Mouse (Mus musculus) cerebellum, adult 9-11 months (tissue): ENCODE data around the gene Islr2.
A peak's percentile ranks its signal among the peaks of the same experiment; 100 is the strongest.
"Not testable (repeated sequence)": the region's sequence is repeated elsewhere in the genome, so short reads cannot be mapped to it uniquely, and the experiment has no call there.

Source experiments
- DNase-seq: peaks from one replicate; pipeline ENCODE4 v3.0.0; 2022

The Islr2 gene

DNA sequence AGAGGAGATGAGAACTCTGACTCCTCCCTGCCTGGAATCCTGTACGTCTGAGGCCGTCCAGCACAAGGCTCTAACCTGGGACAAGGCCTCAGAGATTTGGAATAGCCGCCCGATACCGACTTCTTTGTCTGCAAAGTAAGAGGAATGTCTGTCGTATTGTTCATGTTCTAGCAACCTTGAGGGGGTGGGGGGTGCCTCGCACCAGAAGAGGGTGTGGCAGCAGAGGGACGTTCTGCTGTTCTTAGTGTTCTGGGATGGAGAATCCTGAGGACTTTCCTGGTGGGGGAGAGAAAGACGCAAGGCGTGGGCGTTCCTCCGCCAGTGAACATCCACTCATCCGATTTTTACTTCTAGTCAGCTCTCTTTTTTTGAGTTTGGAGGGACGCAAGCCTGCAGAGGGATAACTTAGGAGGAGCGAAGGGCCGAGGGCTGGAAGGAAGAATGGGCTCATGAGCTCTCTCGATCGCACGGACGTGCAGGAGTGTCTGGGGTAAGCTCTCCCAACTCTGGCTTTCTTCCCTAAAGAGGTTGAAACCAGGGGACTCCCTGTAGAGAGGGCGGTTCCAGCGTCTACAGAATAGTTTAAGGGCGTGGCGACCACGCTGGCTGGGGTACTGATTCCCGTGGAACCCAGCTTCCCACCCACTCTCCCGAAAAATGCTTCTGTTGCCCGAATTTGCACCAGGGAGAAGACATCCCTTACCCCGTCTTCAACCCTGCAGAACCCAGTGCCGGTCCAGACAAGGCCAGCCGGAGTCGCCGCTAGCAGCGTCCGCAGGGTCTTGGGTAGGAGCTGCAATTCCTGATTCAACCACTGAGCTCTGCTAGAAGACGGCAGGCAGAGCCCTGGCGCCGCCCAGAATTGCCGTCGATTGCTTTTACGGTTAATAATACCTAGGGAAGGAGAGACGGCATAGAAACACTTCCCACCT lies at the start of gene Islr2, which contains the start of gene Islr:
Islr2 (minus strand) TSS at position 804 of the 932 bp plus-strand sequence.
Islr (minus strand) TSS at position 791 of the 932 bp plus-strand sequence.
- DNase-seq = peak; percentile 25

DNA sequence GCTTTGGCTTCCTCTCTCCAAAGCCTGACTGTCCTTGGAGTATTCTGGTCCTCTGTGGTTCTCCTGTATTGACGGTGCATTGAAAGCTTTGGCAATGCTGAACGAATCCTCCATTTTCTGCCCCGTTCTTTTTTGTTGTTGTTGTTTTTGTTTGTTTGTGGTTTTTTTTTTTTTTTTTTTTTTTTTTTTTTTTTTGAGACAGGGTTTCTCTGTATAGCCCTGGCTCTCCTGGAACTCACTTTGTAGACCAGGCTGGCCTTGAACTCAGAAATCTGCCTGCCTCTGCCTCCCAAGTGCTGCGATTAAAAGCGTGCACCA lies 49.6 kb upstream of the Islr2 start:
- DNase-seq = not testable (repeated sequence)

DNA sequence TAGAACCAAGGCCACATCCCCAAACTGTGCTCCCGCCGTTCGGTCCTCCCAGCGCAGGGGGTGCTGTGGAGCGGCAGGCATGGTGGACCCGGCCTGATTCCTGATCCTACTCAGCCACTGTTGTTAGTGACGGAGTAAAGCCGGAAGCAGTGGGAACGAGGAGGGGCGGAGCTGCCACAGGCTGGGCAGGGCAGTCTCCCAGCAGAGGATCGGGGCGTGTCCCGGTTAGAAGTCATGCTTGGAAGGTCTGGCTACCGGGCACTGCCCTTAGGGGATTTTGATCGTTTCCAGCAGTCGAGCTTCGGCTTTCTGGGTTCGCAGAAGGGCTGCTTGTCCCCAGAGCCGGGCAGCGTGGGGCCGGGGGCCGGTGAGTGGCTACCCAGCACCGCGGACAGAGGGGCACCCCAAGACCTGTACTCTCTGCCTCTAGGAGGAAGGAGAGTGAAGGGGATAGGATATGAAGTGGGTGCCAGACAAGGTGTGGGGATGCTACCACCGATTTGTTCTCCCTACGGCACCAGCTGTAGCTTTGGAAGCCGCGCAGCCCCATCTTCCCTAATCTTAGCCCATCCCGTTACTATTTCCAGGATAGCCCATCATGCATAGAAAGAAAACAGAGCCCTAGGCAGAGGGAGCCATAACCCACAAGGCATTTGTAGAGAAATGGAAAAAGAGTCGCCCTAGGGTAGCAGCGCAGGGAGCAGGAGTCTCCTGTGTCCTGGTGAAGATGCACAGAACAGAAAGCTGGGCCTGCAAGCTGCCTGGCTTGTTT lies 49.1 kb upstream of the Islr2 start, which contains the start of gene Stoml1:
Stoml1 (plus strand) TSS at position 132 of the 772 bp plus-strand sequence.
- peak; percentile 93 for DNase-seq

DNA sequence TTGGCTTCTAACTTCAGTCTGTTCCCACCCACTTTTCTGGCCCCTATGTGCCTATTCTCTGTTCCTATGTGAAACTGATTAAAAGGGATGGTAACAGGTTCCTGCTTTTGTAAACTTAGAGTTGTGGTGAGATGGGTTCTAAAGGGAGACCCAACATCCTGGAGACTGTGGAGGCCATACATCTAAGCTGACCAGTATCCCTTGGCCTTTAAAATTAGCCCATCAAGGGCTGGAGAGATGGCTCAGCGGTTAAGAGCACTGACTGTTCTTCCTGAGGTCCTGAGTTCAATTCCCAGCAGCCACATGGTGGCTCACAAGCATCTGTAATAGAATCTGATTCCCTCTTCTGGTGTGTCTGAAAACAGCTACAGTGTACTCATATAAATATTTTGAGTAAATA lies 46.6 kb upstream of the Islr2 start:
- not testable (repeated sequence) for DNase-seq

DNA sequence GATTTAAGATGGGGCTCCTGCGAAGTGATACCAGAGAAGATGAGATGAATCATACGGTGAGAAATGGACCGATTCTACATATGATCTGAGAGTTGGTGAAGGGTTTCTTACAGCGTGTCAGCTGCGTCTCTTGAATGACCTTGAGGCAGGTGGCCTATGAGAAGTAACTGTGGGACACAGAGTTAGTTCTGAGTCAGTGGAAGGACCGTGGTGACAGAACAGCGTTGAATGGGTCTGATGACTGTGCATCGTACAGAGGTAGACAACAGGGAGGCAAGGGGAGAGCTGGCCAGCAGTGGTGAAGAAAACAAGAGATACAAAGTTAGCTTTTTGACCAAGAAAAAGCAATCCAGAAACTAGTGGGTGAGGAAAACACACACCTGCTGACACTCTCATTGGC lies 46.2 kb upstream of the Islr2 start:
- no peak for DNase-seq

DNA sequence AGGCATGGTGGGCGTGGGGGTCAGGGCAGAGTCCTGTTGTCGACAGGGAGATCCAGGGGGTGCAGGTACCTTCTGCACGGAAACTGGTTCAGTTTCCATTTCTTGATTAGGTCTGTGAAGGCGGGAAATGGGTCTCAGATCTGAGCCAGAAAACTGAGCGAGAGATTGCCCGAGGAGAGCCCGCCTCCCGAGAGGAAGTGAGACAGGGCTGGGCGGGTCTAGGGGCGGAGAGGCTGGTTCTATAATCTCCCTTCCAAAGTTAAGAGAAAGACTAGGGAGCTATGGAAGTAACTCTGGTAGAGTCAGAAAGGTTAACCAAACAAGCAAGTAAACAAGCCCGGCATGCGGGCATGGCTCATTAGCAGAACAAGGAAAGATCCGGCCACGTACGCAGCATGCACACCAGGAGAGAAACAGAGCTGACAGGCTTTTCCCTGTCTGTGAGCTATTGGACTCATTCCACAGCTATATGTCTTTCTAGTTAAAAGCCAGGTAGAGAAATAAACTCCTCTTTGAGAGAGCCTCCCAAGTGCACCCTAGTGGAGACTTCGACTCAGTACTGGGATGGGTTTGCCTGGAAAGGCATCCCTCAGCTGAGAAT lies 45.6 kb upstream of the Islr2 start, which contains the start of gene Pml:
Pml (minus strand) TSS at position 195 of the 601 bp plus-strand sequence.
- DNase-seq = peak; percentile 66

DNA sequence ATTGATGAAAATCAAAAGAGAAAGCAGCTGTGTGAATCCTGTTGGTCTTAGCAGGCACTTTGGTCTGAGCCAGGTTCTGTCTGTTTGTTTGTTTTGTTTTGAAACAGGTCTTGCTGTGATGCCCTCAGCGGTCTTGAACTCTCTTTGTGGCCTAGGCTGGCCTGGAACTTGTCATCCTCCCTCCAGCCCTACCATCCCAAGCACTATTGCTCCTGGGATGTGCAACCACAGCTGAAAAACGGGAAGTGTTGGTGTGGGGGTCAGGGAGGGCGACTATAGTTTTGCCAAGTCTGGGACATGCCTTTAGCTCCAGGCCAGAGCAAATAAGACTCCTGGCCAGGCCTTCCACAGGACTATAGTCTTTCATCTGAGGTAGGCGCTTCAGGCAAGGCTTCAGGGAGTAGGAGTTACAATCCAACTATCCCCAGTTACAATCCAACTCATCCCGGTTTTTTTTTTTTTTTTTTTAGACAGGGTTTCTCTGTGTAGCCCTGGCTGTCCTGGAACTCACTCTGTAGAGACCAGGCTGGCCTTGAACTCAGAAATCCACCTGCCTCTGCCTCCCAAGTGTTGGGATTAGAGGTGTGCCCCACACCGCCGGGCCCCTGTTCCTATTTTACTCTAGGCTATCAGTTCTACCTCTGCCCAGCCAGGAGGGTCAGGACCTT lies 44.8 kb upstream of the Islr2 start:
- DNase-seq = no peak

DNA sequence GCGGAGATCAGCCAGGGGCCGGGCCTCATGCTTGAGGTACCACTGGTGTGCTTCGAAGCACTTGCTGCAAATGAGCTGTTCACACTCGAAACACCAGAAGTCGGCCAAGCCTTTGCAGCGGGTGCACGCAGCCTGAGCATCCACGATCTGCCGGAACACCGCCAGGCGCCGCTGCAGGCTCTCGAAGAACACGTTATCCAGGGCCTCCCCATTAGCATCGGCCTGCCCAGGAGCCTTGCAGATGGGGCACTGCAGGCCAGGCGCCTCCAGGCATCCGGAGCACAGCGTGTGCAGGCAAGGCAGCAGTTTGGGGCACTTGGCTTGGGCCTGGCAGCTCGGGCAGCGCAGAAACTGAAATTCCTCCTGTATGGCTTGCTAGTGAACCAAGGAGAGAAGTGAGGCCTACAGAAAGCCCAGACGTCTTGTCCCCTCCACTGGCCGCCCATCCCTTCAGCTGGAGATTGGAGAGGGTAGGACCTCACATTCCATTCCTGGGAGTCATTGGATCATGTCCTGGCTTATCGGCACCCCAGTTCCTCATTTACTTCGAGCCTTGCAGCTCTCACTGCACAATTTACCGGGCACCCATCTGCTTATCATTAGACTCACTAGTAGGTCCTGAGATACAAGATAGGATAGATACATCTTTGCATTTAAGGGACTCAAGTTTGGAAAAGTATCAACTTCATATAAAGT lies 43.1 kb upstream of the Islr2 start:
- peak; percentile 78 for DNase-seq

DNA sequence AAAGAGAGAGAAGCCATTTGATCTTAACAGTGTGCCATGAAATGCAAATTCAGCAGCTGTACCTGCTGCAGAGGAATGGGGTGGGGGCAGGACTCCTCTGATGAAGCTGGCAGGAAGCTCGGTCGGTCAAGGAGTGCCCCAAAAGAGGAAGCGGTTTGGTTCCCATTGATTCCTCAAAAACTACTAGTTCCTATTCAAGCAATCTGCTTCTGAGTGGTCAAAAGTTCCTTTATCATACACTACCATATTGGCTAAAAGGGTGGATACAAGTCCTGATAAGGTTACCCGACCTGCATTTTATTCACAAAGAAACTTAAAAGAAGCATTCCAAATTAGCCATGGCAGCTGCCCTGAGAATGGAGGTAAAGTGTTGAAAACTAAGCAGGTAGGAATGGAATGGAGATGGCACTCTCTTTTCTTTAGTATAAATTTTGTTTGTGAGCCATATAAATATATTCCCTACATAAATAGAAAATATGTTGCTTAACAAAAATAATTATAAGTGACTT lies 42.0 kb upstream of the Islr2 start:
- no peak for DNase-seq

DNA sequence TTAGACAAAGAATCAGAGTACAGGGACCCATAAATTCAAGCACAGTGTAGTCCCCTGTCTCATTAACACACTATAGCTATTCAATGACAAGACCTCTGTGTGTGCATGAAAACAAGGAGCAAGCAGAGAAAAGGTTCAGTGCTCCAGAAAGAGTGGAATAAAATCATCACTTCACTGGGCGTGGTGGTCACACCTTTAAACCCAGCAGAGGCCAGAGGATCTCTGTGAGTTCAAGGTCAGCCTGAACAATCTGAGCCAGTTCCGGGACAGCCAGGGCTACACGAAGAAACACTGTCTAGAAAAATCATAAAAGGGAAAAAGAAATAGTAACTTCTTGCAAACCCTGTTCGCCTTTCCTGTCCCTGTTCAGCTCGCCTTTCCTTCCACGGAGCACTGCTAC lies 39.6 kb upstream of the Islr2 start:
- no peak for DNase-seq

DNA sequence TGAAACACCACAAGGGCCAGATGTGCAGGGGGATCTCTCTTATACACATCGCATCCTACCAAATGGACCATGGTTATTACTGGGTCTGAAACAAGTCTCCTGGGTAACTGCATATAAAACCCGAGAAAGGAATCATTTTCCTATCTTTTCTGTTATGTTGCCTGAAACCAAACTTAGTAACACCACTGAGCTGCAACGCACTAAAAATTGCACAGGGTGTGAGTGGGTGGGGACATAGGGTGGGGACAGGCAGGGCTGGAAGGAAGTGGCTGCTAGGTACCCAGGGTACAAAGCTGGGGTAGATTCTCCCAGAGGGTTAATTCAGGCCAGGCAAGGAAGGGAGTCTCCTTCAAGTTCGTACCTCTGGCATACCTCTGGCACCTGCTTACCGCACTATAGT lies 38.6 kb upstream of the Islr2 start:
- no peak for DNase-seq

DNA sequence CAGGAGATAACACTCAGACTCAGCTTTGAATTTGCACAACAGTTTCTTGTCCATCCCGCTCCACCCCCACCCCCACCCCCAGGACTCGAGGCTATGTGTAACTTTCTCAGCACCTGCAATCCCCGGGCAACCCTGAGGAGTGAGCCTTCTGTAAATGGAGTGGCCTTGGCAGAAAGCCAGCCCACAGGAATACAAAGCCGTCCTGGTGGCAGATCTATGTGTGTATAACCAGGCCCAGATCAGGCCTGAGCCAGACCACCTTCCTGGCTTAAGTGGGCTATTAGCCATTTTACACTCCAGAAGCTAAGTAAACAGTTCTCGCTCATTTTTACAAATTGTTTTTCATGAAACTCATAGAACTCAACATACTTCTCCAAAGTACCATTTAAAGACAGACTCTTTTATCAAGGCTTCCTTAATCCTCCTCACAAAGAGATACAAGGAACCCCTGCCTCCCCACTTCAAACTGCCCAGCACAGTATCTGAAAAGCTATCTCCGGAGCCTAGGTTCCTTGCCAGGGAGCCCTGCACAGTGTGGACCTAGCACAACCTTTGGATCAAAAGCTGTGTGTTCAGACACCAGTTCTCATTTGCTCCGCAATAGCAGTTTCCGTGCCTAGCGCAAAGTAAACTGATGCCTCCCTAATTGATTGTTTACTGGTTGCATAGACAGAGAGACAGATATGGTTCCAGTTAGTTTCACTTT lies 37.8 kb upstream of the Islr2 start:
- no peak for DNase-seq

DNA sequence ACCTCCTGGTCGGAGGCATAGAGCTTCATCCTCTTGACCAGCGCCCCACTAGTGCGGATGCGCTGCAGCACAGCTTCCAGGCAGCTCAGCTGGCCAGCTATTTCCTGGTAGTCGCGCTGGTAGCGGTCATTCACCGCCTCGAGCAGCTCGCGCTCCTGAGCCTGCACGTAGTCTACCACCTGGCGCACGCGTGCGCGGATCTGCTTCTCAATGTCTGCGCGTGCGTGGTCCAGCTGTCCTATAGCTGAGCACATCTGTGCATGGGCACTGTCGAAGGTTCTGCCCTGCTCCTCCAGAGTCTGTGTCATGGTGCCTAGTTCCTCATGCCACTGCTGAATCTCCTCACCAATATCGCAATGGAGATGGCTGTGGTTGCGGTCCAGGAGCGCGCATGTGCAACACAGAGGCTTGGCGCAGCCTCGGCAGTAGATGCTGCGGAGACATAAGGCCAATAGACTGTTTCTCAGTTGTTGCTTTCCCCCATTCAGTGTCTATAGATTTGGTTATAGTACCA lies 30.4 kb upstream of the Islr2 start:
- no peak for DNase-seq

DNA sequence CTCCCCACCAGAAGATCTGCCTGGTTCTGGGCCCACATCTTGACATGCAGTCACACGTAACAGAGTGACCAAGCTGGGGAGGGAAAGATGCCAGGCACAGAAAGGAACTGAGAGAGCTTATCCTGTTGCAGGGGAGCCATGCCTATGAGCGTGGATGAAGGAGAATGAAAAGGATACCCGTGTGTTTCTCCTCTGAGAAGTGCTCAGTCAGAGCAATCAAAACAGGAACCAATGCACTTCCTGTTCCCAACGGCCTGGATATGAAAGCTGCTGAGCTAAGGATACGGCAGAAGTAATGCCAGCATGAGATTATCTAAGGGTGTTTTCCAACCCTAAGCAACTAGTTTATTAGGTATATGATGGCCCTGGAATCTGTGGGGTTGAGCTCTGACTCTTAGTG lies 28.3 kb upstream of the Islr2 start:
- DNase-seq = no peak

DNA sequence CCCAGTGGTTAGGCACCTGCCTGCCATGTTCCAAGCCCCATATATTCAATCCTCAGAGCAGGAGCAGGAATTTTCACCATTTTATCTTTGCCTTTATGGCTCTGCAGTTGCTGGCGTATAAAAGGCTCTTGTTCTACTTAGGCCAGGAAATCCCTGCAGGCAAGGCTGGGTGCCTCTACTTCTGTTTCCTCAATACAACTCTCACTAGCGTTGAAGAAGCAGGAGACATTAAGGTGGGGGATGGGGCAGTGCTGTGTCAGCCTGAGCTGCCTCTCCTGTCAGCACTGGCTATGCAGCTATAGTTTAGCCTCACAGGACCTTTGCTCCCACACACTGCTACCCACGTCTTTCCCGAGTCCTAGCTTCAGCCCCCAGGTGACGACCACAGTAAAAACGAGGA lies 27.6 kb upstream of the Islr2 start:
- DNase-seq = no peak

DNA sequence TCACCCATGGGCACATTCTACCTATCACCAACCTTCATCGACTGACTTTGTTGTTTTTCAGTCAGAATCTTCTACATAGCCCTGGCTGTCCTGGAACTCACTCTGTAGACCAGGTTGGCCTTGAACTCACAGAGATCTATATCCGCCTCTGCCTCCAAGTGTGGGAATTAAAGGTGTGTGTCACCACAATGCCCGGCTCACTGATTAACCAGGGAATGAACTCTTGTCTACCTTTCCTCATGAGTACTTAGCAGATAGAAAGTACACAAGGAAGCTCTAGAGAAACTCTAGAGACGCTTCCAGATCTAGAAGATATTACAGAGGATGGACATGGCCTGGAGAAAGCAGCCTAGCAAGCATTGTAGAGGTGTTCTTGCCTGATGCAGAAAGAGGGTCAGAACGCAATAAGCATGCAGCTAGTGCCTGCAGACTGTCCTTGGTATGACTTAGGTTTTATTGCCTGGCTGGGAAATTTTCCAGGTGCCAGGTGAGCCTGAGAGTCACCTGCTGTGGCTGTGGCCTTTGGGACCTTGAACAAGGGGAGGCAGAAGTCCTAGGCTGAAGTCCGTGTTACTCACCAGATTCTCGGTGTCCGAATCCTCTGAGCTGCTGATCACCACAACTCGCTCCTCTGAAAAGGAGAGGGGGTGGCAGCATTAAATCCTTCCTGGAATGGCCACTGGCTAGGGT lies 24.8 kb upstream of the Islr2 start:
- no peak for DNase-seq

DNA sequence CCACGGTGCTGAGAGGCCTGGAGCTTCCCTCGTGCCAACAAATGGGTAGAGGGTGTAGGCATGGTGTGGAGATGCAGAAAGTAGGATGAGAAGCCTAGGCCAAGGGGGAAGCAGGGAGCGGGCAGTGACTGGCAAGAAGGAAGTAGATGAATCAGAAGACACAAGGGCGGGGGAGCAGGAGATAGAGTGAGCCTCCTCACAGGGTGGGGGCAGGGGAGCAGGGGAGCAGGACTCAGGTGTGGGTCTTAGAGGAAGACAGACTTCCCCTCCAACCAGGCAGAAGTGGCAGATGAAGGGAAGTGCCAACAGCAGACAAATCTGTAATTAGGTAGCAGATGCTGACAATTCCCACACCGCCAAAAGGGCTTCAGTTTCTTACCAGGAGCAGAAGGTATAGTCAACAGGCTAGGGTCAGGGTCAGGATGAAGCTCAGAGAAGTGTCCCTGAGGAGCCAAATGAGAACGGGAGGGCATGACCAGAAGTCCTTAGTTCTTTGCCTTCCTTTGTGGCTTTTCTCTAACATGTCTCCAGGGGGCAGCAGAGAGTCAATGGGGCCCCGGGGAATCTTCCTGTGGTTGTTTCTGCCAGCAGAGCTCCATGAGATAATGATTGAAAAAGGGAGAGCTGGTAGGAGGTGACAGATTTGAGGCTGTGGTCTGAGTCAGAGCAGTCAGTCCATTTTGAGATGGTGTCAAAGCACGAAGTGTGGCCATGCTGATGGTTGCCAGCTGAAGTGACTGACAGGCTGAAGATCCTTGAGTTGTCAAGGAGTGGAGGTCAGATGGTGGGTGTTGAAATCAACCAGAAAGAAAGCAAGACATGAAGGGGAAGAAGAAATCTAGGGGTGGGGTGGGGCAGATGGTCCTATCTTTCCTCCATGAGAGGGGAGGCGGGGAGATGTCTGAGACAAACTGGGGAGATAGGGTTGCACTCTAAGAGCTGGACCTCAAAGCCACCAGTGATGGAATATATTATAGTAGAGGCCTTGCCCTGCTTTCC lies 22.1 kb upstream of the Islr2 start:
- peak; percentile 25 for DNase-seq

DNA sequence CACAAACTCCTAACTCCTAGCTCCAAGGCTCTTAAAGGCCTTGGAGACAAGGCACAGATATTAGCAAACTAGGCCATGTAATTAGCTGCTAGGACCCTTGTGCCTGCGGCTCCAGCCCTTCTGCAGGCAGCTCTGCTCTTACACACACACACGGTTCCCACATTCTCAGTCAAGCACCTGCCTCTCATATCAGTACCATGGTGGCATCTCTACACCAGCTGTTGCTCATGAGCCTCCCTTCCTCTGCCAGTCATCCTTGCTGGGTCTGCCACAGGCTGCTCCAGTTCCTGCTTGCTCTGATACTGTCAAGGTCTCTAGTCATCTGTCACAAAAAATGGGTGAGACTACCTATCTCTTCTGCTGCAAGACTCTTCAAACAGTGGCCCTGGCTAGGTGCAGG lies 20.2 kb upstream of the Islr2 start:
- DNase-seq = no peak
